Mouse (Mus musculus): ENCODE data around the gene Efcab1.
"Not testable (repeated sequence)": the region's sequence is repeated elsewhere in the genome, so short reads cannot be mapped to it uniquely, and the experiment has no call there.

- TF ChIP-seq TAL1 (conservative IDR thresholded peaks at IDR 0.05; ENCODE audit: low read depth, low read length); CTCF (IDR thresholded peaks at IDR 0.05; ENCODE audit: low read depth, low read length): not testable (repeated sequence)
These were observed 30.2 kb downstream of the Efcab1 start for GRCm38 (mm10) chr16:14936478-14937166.

Data from G1E (cell line).